Mouse (Mus musculus) heart, postnatal 4 days (tissue): Measurements from ENCODE around the gene Hk3. TPM values are rescaled to one million over a fixed set of nuclear protein-coding genes. Genes with fewer than 3 reads are reported as not detected.
A peak's percentile ranks its signal among the peaks of the same experiment; 100 is the strongest.

Source experiments
- DNase-seq: peaks from one replicate; pipeline ENCODE4 v3.0.0; 2021
- total RNA-seq, 2 experiments: library from RNA; stranded (reverse); gene quantifications; 2 replicates each; pipeline ENCODE4 v1.2.3; 2021

Gene Hk3
- total RNA-seq, 2 experiments from 2014 or later, result 0.74 to 0.98 TPM

DNA sequence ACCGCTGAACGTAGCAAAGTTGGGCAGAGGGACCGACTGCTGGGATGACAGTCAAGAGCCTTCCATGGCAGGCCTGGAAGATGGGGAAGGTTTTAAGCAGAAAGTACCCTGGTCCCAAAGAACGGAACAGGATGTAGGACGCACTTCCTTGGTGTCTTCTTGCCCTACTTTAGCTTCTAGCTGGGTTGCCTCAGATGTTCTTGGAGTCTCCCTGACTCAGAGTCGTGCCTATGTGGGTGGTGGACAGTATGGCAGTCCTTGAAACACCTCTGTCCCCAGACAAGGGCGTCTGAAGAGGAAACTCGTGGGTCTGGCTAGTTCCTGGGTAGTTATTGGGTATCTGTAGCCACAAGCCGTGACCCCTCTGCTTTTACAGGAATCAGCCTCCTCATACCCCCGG is 19.1 kb downstream of the Hk3 start:
- no peak for DNase-seq

DNA sequence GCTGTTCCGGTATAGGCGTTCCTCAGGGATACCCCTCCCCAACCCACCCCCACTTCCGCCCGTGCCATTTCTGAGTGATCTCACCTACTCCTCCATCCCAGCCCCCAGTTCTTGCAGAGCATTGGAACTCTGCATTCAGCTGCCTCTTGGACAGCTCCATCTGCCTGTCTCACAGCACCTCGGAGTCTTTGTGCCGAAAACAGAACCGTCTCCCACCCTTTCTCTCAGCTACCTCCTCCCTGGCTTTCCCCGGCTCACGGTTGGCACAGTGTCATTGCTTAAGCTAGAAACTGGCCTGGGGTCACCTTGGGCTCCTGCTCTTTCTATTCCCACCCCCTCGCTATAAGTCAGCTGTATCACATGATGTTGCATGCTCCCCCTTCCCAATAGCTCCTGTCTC is 20.8 kb downstream of the Hk3 start:
- no peak for DNase-seq

DNA sequence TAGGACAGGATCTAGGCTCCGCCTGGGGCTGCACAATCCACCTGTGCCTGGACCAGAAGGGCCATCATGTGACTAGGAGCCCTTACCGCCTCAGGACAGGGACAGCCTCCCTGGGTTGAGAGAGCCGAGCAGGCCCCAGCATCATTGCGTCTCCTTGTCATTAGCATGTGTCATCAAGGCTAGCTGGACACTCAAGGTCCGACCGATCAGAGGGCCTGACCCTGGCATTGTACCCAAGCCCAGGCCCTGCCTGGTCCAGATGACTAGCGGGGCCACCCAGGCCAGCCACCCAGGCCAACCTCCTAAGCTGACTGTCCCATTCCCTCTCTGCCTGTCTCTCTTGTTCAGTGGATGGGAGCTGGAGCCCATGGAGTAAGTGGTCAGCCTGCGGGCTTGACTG is 23.6 kb downstream of the Hk3 start:
- no peak for DNase-seq

DNA sequence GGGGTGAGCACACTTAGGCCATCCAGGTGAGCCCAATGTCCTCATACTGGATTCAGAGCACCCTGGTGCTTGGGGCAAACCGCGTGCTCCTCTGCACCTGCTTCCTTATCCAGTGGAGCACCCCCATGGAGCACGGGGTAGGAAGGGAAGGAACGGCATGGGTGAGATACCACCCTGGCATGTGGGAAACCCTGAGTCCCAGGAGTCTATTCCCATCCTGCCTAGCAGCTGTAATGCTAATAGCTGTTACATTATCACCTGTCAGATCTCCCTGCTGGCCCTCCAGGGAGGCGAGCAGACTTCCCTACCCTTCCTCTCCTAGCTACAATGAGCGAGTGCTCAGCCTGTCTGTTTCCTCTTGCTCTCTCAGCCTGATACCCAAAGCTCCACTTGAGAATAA is 26.0 kb downstream of the Hk3 start:
- no peak for DNase-seq

DNA sequence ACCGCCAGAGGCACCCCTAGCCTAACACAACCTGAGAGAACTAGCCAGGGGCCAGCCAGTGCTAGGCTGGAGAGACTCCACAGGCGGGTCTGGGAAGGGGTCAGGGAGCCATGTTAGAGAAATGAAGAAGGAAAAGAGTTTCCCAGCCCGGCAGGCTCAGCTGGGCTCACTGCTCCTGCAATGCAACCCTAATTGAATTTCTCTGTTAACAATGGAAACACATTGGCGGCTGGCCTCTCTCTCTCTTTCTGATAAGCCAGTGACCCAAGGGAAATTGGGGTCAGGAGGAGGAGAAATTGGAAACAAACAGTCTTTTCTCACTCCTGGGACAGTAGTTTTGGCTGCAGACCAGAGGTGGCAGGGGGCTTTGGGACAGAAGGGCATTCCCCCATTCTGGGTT is 26.6 kb downstream of the Hk3 start:
- no peak for DNase-seq

DNA sequence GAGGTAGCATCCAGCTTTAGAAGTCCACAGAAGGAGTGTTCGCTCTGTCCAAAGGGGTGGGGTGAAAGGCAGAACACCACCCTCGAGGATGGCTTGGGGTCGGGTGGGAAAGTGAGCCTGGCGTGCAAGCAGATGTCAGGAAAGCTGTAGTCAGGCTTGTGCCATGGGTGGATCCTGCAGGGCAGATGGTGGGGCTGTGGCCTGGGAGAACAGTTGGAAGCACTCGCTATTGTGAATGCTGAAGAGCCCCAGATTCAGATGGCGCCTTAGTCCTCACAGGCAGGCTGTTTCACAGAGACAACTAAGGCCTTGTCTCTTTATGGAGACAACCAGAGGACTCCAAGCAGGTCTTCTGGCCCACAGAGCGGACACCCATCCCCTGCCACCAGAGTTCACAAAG is 29.0 kb downstream of the Hk3 start:
- no peak for DNase-seq

DNA sequence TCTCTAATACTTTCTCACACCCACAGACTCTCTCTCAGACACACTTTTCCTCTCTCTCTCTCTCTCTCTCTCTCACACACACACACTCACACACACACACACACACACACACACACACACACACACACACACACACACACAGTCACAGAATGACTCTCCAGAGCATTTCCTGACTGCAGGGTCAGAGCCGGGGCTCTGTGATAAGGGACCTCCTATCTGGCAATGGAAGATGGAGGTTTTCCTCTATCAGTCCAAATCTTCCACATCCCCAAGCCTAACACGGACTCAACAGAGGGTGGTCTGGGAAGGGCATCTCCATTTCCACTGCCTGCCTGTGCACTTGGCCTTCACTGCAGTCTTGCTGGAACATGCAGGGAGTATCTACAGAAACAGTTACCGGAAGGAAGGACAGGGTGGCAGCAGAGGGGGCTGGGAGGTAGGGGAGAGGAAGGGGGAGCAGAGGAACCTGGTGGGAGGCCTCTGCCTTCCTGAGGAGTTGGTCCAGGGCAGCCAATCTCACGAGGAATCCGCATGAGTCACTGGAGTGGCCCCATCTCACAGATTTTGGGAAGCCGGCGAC is 32.9 kb downstream of the Hk3 start:
- DNase-seq, result no peak

DNA sequence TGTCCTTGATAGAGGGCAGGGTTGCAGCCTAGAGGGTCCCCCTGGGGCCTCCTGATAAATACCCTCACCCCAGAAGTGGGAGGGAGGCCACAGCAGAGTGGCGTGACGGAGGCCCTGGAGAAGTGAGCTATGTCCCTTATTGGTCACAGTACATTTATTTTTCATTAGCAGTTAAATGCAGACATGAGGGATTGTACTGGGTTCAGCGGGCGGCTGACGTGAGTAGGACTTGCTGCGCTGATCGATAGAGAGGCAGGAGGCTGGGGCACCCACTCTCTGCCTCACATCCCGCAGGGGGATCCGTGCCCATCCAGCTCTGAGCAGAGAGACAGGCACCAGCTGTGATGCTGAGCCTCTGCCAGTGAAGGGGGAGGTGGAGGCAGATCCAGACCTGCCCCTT is 33.8 kb downstream of the Hk3 start:
- no peak for DNase-seq

DNA sequence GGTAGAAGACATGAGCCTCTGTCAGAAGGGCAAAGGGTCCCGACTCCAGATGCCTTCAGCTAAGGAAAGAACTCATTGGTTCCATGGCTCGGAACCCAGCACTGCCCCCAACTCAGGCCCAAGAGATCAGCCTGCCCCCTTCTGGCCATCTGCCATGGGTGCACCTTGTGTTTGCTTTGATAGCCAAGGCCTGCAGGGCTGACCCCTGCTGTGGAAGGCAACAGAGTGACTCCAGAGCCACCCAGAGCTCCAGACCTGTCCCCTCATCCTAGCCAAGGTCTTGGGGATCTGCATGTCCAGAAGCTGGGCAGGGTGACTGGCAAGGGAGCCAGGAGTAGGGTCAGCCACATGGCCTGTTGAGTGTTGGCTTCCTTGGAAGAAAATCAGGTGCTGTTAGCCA is 37.6 kb downstream of the Hk3 start:
- no peak for DNase-seq

DNA sequence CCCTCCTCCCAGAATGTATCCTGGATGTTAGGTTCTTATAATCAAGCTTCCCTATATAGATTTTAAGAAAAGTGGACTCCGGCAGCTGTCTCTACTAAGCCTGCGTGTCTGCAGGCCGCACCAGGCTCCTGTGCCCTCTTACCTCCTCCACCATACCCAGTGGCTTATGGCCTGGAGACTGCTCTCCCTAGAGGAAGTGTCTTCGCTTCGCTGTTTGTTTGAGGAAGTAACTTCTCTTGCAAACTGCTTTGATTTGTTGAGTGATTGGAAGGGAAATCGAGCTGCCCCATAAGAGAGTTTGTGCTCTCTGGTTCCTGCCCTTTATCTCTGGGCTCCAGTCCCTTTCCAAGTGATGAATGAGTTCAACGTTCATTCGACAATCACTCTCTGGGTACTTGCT is 38.2 kb downstream of the Hk3 start:
- DNase-seq, result no peak

DNA sequence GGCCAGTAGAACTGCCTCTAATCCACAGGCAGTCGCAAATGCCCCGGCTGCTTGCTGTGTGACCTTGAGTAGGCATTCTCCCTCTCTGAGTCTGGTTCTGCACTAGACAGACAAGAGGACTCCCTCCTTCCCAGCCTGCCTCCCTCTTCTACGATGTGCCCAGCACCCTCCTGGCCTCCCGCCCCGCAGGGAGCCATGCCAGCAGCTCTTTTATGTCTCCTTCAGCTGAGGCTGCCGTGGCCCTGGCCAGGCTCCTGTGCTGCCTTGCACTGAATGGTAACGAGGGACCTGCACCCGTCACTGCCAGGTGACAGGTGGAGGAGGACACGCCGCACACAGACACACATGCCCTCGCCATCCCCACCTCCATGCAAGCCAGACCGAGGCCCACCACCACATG is 40.2 kb downstream of the Hk3 start:
- DNase-seq, result no peak

DNA sequence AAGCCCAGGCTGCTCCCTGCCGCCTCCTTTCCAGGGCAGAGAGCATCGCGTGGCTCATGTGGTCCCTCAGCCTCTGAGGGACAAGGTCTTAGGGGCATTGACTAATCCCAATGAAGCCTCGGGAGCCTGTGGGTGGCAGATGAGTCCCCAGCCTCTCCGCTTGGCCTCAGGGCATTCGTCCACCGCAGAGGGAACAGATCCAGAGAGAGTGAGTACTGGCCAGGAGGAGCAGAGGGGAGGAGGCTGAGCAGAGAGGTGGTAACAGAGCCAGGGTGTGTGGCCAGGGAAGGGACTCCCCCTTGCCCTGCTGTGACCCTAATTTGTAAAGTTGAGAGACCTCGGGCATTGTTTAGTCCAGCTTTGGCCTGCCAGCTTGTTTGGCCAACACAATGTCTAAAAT is 42.4 kb downstream of the Hk3 start:
- no peak for DNase-seq

DNA sequence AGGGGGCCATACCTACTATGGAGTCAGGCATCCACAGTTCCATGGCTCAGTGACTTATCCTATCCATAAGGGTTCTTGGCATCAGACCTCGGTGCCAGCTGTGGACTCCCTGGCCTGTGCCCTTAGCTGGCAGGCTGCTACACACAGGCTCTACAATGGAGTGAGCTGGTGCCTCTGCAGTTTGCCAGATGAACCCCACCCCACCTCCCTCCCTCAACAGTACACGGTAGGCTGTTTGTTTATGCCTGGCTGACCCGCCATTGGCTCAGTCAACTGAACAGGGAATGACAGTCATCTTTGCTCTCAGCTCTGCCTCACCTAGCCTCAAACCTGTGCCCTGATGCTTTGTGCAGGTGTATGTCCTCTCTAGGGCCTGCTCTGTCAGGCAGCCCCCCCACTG is 45.6 kb downstream of the Hk3 start:
- DNase-seq, result no peak

DNA sequence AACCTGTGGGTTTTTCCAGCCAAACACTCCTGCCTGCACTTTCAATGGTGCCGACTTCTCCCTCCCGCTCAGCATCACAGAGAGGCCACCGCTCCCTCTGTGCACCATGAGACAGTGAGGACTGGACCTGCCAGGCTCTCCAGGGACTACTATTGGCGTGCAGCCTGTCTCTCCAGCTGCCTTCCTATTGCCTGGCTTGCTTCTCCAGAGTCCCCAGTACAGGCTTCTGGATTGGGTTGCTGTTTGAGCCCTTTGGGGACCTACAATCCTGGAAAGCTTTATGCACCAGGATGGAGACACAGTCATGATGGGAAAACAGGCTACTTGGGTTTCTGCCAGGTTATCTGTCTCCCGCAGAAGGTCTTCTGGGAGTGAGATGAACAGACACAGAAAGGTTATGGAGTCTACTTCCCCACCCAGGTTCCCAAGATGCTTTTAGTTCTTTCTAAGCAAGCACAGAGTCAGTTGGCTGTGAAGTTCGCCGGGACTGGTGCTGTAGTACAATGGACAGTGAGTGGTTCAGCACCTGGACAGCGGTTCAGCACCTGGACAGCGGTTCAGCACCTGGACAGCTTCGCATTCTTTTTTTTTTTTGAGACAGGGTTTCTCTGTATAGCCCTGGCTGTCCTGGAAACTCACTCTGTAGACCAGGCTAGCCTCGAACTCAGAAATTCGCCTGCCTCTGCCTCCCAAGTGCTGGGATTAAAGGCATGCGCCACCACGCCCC is 50.5 kb downstream of the Hk3 start:
- peak; percentile 79 for DNase-seq

DNA sequence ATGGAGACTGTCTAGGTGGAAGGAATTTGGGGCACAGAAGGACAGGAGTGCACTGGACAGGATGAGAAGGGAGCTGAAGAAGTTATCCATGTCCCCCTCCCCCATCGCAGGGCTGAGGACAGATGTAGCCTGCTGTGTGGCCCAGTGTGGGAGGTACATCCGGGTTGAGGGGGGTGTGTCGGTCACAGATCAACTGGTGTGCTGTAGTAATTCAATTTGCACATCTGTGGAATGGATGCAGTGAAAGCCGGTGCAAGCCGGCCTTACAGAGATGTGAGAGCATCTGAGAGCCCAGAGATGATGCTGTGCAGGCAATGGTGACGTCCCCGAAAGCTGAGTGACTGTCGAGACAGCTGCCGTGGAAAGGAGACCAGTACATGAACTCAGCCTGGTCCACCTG is 51.7 kb downstream of the Hk3 start:
- DNase-seq, result no peak

DNA sequence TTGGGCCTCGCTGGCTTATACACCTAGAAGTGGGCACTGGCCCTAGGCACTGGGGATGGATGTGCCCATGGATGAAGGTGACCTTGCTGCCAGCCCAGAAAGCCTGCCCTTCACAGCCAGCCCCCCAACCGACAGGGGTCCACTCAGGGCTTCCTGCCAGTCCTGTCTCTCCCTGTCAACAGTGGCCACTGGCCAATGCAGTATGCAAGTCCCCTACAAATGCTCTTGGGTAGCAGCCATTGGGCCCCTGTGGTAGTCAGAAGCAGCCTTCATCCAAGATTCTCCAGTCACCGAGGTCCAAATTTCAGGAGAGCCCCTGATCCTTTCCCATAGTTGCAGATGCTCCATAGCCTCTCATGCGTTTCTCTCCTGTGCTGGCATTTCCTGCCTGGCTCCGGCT is 52.5 kb downstream of the Hk3 start:
- no peak for DNase-seq

DNA sequence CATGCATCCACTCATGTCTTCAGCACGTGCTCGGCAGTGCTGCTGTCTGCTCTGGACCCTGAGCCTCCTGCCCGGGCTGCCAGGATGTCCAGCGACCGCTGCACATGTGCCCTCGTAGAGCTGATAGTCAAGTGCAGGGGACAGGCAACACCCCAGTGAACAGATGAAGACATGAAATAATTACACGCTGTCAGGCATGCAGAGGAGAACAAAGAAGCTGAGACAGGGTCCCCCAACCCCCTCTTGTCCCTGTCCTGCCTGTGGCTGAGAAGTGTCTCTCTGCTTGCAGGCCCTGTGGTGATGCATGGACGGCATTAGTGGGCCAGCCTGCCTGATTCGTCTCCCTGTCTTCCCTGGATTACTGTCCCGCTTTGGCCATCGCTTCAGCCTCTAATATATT is 53.7 kb downstream of the Hk3 start:
- DNase-seq, result no peak

DNA sequence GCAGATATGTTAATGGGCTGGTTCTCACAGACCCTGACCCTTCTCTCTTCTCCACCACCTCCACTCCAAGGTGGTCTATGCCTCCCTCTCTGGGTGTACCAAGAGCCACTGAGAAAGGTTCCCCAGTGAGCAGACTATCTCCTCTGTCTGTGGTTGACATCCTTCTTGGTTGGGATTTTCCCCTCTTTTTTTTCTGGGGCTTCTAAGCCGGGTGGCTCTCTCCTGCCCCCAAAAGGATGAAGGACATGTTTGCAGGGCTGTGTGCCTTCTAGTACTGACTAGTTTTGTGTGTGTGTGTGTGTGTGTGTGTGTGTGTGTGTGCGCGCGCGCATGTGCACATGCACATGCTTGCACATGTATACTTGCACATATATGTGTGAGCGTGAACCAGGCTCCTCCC is 55.9 kb downstream of the Hk3 start:
- DNase-seq, result no peak

DNA sequence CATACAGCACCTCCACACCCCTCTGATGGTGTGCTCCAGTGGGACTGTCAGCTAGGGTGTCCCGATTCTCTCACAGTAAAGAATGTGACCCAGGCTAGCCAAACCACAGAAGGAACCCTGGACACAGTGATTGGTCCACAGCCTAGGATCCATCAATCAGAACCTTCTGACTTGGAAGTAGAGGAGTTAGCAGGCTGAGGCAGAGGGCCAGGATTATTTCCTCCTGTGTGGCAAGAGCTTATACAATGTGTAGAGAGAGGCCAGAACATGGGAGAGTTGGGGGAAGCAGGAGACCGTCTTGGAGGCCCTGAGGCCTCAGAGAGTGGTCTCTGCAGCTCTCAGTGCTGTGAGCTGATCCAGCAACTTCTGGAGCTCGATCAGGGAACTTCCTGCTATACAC is 60.7 kb downstream of the Hk3 start:
- no peak for DNase-seq

DNA sequence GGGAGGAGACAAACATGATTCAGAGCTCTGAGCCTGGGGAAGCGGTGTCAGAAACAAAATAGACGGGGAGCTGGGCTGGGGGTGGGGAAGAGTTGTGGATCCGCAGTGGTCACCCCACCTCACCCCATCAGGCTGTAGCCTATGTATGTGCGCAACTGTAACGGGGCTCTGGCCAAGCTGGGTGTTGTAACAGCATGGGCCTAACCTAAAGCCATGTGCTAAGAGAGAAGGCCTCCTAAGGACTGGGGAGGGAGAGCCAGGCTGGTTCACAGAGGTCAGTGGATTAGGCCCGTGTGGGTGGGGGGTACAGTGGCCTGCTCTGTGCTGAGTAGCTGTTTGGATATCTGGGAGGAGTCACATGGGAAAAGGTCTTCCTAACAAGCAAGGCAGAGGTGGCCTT is 61.3 kb downstream of the Hk3 start:
- no peak for DNase-seq

DNA sequence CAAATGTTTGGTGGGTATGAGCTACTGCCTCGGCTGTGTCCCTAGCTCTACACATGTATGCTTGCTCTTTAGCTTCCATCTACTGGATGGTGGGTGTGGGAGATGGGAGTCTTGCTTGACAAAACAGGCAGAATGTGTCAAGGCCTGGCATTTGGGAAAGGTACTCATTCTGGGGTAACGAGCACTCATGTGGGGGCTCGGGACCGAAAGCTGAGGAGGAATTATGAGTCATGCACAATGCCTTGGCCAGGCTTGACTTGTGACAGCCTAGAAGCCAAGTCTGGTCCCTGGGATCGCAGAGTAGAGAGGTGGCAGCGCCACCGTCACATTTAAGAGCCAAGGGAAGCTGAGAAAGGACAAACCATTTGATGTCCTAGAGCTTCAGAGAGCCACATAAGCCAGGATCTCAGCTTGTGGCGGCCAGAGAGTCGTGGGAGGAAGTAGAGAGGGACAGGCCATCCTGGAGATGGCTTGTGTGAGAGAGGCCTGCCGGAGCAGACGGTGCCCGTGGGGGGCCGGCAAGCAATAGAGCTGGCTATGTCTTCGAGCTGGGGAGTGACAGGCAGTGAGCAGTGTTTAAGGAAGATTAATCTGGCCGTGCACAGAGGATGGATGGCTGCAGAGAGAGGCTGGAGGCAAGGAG is 62.0 kb downstream of the Hk3 start:
- no peak for DNase-seq

DNA sequence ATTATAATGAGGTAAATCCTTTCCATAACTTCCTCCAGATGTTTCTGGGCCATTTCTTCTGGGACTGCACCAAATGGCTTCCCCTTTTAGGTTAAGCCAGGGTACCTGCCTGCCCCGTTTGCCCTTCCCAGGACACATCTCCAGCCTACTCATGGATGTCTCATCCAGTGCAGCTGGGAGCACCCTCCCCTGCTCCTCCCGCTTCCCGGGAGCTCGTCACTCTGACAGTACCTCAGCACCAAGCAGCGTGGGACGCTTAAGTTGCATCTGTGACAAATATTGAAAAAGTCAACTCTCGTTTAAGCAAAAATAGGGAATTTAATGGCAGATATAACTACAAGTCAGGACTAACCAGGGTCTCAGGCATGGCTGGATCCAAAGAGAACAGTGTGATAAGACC is 63.9 kb downstream of the Hk3 start:
- DNase-seq, result no peak
